Mouse (Mus musculus): ENCODE results near the gene Ptafr.

- TF ChIP-seq POLR2A (IDR thresholded peaks at IDR 0.05; ENCODE audit: low read depth, low read length), result no peak
- no peak for TF ChIP-seq CTCF (IDR thresholded peaks at IDR 0.05; ENCODE audit: extremely low read depth, insufficient read depth, insufficient read length, insufficient replicate concordance)
These were observed at the start of gene Ptafr for GRCm38 (mm10) chr4:132563965-132564364.
